Mouse (Mus musculus) monocyte, adult 2 months (primary cell): Measurements from ENCODE around the gene Zmym4.
"Not testable (repeated sequence)": the region's sequence is repeated elsewhere in the genome, so short reads cannot be mapped to it uniquely, and the experiment has no call there.

Experiments used
- DNase-seq, 2 experiments: peaks; one replicate each; pipeline ENCODE4 v3.0.0; 2022; ENCODE audit warnings: low spot score in 2 of 2, low read depth in 1 of 2

The Zmym4 gene

DNA sequence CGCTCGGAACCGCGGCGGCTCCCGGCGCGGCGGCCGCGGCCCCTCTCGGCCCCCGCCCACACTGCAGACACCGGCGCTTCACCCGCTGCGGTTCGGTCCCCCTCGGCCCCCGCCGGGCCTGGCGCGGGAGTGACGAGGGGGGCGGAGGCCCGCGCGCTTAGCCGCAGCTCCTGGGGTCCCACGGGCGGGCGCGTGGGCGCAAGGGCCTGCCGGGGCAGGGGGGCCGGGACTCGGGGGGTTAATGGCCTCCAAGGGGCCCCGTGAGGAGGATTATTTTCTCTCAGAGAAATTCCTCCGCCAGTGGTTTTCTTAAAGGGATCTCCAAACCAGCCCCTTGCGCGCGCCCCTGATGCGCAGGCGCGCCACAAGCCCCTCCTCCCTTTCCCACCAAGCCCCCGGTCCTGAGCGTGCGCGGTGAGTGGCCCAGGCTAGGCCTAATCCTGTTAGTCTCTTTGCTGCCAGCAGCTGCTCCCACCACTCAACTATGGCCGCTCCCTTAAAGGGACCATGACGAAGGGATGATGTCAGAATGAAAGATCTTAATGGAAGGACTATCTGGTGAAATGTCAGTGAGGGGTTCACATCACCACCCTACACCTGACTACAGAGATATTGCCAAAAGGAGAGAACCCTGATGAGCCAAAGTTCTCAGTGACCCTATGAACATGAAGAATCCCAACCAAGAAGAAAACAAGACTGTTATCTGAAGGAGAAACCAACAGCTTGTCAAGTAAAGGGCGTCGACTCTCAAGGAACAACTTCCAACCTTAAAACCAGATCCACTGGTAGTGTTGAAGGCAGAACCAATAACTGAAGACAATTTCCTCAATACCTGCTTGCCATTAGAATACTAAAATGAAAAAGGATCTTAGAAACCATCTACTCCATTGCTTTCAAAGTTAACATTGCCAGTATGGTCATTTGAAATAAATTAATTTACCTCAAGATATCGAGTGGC is at the start of gene Zmym4:
Gene Zmym4 (minus strand): TSS at position 272 of the 958 bp plus-strand sequence.
- DNase-seq = peak; percentile 47 to 73

DNA sequence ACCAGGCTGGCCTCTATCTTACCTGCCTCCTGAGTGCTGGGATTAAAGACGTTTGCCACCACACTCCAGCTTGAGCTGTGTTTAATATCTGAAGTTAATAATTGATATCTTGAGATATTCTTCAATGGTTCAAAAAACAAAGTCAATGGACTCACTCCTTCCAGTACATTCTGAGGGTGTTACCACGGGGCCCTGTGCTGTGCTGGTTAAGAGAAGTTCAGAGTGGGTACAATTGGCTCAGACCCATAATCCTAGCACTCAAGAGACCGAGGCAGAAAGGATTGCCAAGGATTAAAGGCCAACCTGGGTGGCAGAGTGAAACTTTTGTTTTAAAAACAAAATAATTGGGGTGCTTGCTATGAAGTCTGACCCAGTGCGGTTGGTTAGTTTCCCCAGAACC is 48.4 kb upstream of the Zmym4 start:
- DNase-seq = no peak

DNA sequence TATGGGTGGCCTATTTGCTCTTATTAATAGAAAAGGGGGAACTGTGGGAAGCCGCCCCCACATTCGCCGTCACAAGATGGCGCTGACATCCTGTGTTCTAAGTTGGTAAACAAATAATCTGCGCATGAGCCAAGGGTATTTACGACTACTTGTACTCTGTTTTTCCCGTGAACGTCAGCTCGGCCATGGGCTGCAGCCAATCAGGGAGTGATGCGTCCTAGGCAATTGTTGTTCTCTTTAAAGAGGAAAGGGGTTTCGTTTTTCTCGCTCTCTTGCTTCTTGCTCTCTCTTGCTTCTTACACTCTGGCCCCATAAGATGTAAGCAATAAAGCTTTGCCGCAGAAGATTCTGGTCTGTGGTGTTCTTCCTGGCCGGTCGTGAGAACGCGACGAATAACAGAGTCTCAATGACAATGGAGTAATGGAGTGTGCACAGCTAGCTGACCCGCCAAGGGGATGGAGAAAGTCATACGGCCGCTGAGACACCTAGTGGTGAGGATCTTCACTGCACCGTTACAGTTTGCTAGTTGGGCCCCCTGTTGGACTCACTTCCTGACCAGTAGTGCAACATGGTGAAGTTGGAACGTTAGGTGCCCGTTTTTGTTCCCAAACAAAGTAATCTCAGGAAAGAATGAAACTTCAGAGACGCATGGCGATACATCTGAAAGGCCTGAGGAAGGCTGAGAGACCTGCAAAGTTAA is 47.5 kb upstream of the Zmym4 start:
- peak; percentile 54 to 82 for DNase-seq

DNA sequence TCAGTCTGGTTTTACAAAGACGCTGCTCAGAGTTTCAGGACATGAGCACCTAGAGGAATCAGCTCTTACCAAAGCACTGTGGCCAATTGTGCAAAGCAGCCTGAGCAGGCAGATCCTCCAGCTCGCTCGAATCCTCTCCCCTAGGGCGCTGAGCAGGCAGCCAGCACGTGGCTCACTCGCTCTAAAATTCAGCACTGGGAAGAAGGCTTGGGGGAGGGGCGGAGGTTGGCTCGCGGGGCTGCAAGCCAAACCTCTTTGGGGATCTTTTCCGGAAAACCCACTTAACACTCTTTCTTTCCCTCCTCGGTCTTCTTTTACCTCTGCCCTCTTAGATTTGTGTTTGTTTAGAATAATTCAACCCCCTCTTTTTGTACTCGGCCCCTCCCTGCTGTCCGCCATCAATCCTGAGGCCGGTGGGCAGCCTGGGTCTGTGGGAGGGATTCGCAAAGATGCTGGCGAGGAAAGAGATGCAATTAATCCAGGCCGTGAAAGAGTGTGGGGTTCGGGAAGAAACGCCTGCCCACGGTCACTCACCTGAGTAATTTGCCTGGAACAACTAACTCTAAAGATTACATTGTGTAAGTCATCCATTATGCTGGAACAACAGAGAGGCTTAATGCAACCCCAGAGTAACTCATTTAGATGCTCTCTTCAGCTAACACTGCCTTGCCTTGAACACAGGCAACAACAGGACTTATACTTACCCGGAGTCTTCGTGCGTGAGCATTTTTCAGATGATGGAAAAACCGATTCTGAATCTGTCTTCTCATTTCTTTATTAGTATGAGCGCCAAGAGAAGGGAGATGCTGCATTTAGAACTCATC is 37.4 kb upstream of the Zmym4 start:
- DNase-seq = no peak

DNA sequence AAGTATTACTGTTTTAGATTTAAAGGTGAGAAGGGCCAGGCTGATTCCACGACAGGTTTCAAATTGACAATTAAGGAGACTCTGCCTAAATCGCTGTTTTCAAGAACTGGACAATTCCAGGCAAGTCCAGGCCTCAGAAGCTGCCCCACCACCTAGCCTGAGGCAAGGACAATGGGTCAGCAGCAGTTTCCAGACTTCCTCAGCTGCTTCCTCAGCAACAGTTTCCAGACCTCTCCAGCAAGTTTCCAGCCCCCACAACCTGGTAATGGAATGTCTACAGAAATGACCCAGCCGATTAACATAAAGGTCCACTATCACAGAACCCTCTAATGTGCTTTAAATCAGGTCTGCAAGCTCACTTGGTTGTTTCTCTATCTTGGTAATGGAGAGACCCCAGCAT is 36.4 kb upstream of the Zmym4 start:
- DNase-seq = no peak

DNA sequence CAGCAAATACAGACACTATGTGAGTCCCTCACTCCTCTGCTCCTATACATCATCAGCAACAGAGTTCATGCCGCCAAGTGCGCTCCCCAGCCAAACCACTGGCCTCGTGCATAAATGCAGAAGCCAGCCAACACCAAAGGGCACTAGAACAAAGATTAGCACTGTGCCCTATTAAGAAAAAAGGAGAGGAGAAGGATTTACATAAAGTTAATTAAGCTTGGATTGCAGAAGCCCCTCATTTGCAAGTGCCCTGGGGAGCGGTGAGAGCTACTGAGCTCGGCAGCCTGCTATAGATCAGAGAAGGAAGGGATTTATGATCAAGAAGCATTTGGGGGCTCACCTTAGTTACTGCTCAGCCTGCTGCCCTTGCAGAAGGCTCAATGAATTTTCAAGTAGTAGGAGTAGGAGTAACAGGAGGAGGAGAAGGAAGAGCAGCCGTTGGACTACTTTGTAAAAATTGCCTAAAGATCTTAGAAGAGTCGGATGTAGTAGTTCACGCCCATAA is 32.7 kb upstream of the Zmym4 start:
- DNase-seq = no peak

DNA sequence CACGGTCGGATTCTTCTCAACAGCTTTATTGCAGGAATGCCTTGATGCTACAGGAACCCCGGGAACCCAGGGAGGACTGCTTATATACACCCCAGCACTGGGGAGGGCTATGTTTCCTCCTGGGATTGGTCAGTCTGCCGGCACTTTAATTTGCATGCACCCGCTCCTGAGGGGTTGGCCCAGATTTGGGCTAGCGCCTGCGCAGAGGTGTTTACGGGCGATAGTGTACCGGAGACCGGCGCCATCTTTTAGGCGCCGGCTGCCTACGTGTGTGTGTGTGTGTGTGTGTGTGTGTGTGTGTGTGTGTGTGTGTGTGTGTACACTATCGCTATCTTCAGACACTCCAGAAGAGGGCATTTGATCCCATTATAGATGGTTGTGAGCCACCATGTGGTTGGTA is 31.4 kb upstream of the Zmym4 start:
- DNase-seq = not testable (repeated sequence)

DNA sequence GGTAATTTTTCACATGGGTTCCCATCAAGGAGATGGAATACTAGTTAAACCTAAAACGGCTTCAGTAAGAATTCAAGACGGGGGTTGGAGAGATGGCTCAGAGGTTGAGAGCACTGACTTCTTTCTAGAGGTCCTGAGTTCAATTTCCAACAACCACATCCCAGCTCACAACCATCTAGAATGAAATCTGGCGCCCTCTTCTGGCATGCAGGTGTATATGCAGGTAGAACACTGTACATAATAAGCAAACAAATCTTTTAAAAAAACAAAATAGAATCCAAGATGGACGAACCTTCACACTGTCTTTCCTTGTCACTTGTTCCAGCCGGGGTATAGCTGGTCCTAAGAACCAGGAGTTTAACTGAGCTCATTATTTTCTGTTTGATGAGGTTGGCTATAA is 24.4 kb upstream of the Zmym4 start:
- no peak for DNase-seq

DNA sequence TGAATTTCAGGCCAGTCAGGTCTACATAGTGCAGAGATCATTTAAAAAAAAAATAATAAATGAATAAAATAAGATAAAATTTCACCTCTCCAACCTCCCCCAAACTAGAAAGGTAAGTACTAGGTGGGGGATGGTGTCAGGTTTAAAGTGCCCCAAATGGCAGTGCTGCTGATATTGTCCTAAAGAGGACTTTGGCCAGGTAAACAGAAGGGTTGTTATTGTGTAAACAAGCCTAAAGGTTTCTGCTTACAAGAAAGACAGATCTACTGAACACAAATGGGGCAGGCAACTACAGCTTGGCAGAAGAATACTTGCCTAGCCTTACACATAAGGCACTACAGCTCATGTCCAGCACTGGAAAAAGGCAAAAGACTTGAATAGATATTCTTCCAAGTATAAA is 22.6 kb upstream of the Zmym4 start:
- DNase-seq = no peak

DNA sequence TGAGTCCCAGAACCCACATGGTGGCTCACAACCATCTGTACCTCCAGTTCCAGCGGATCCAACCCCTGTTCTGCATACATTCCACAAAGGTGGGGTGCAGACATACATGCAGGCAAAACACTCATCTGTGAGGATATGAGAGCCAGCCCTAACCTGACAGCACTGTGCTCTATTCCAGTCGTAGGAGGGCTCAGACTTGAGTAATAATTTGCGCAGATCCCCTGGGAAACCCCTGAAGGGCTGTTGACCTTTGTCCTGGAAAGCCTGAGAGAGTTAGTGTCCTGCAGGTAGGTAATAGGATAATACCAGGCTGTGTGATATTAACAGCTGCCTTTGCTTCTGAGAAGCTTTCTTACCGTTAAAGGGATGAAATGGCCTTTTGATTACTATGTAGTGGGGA is 20.6 kb upstream of the Zmym4 start:
- no peak for DNase-seq

DNA sequence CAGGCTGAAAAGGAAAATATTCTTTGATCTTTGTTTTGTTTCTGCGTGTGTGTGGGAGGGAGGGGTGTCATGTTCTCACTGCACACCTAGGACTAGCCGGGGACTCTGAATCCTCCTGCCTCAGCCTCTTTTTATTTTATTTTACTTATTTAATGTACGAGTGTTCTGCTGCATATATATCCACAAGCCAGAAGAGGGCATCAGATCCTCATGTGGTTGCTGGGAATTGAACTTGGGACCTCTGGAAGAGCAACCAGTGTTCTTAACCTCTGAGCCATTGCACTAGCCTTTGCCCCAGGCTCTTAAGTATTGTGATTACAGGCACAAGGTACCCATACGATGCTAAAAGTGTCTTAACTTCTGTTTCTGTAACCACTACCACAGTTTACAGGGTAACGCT is 18.8 kb upstream of the Zmym4 start:
- no peak for DNase-seq

DNA sequence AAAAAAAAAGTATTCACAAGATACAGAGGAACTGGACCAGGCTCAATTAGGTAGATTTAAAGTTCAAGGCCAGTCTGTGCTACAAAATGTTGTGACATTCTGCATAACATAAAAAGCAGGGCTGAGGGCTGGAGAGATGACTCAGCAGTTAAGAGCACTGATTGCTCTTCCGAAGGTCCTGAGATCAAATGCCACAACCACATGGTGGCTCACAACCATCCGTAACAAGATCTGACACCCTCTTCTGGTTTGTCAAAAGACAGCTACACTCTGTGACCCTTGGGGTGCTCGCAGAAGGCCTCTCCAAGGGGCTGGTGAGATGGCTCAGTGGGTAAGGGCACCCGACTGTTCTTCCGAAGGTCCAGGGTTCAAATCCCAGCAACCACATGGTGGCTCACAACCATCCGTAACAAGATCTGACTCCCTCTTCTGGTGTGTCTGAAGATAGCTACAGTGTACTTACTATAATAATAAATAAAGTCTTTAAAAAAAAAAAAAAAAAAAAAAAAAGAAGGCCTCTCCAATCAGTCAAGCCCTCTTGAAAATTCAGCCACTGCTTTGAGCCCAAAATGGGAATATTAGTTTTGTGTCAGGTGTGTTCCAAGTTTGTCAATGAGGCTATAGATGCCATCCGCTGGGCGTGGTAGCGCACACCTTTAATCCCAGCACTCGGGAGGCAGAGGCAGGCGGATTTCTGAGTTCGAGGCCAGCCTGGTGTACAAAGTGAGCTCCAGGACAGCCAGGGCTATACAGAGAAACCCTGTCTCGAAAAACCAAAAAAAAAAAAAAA is 16.0 kb upstream of the Zmym4 start:
- not testable (repeated sequence) for DNase-seq

DNA sequence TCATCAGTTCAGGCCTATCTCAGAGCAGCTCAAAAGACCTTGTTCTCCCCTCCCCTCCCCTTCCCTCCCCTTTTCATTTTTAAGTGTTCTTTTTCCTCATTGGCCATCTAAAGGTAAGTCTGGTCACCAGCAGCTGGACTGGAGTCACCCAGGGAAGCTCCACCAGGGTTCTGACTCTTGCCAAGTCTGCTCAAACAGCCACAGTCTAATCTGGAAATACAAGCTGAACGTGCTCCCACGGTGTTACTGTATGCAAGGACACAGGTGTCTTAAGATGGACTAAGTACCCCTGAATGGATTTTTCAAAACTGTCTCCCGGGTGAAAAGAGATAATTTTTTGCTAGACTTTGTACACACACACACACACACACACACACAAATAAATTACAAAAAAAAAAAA is 15.4 kb upstream of the Zmym4 start:
- DNase-seq = no peak

DNA sequence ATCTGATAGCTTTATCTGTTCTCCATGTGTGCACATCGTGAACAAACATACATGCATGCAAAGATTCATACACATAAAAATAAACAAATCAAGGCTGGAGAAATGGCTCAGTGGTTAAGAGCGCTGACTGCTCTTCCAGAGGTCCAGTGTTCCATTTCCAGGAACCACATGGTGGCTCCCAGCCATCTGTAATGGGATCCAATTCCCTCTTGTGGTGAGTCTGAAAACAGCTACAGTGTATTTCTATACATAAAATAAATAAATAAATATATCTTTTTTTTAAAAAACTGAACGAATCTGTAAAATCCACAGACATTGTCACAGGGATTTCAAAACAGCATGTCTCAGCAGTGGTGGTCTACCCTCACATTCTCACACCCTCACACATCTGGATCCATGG is 10.8 kb upstream of the Zmym4 start:
- no peak for DNase-seq

DNA sequence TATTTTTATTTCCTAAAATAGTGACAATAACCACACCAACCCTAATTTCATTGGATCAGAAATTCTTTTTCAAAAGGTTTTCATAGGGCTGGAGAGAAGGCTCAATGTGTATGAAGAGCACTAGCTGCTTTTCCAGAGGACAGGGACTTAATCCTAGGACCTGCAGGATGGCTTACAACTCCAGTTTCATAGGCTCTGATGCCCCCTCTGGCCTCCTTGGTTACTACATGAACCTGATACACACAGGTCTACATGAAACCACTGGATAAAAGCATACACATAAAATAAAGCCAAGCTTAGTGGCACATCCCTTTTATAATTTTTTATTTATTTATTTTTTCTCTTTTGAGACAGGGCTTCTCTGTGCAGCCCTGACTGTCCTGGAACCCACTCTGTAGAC is 9.5 kb upstream of the Zmym4 start:
- peak in 1 of 2 experiments; percentile 7 for DNase-seq

DNA sequence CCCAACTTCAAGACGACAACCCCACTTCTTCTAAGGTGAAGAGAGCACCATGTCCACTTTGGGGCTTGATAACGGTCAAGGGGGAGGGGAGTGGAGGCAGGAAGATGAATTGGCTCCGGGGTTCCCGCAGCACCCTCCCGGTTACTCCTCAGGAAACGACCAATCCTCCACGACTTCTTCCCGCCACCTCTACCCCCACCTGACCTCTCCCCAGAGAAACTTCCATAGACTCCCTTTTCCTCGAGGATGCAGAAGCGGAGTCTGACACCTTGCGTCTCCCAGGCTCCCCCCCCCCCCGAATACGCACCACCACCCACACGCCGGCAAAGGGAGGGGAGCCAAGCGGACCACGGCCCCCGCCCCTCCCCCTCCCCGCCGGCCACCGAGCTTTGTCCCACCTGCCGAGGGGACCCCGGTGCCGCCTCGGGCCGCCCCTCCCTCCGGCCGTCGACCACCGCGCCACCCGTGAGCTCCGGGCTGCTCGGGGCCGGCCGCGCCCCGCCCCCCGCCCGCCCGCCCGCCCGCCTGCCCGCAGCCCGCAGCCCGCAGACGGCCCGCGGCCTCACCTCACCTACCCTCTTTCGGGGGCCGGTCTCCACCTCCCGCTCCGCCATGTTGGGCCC is 583 bp downstream of the Zmym4 start:
- no peak for DNase-seq

DNA sequence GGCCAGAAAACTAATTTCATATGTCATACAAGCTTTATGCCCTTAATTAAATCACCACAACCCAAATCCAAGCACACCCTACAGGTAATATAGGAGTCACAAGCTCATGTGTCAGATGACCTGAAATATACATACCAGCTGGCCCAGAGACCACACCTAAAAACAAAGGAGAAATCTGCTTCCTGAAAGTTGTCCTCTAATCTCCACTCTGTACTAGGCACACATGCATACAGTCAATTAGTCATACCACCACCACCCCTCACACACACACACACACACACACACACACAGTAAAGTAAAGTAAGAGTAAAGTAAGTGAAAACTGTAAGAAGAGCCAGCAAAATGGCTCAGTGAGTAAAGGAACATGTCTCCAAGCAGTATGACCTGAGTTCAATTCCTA is 9.3 kb downstream of the Zmym4 start:
- no peak for DNase-seq

DNA sequence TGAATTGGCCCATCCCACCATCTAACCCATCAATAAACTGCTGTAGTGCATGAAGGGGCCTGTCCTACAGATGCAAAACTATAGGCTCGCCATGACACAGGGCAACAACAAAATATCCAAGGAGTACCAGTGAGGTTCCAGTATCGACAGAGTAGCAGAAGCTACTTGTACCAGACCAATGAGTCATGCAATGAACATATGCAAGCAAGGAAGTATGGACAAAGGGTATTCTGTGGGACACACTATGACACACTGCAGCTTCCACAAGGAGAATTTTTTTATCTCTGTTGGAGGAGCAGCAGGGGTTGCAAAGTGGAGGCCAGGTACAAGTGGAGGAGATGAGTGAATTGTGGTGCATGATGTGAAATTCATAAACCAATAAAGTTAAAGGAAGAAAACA is 9.7 kb downstream of the Zmym4 start:
- no peak for DNase-seq

DNA sequence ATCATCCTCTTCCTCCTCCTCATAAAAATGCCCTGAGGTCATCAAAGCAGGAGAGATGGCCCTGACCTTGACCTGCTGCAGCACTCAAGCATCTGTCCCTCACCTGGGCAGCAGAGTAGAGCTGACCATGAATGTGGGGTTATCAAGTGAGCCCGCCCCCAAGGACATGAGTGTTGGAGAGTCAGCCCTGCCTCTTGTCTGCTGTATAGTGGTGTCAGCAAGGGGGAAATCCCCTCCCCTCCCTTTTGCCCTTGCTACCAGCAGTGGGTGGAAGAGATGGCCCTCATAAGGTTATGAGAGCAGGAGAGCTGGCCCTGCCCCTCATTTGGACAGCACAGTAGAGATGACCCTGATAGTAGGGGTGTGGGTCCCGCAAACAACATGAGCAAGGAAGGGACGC is 10.5 kb downstream of the Zmym4 start:
- no peak for DNase-seq

DNA sequence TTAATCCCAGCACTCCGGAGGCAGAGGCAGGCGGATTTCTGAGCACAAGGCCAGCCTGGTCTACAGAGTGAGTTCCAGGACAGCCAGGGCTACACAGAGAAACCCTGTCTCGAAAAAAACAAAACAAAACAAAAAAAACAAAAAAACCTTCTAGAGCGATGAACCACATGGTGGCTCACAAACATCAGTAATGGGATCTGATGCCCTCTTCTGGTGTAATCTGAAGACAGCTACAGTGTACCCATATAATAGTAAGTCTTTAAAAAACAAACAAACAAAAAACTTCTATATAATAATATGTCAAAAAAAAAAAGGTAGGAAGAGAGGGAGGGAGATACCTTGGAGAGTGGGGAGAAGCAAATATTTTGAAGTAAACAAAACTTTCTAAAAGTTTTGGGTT is 17.1 kb downstream of the Zmym4 start:
- not testable (repeated sequence) for DNase-seq
